In the genomic region with DNA sequence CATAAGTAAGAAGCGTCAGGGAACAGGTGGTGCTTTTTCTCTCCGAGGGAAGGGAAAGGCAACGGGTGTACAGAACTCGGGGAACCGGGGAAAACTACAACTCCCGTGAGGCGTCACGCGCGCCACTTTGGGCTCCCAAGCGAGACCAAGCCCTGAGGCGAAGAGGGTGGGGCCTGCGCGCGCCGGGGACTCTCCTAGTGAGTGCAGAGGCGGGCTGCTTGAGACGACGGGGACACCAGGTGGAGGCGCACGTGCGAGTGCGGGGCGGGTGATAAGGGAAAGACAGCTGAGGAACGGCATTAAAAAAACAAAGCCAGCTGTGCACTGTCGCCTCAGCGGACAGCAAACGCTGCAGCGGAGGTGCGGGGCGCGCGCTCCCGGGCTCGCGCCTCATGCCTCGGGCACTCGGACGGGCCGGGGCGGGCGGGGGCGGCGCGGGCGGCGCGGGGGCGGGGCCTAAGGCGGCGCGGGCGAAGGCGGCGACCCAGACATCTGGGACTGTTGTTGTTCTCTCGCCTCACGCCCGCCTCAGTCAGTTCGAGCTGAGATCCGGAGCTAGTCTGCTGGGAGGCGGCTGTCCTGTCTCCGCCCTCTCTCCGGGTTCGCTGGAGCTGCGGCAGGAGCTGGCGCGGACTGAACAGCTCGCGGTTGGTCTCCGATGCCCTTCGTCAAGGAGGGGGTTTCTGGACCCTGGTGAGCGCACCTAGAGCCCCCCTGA, we compare ENCODE assay signal across 8 mouse cellular contexts. TPM values are rescaled to one million over a fixed set of nuclear protein-coding genes. Genes with fewer than 3 reads are reported as not detected.
A peak's percentile ranks its signal among the peaks of the same experiment; 100 is the strongest.
DNase-seq lines count a peak whose midpoint lies in the region; ATAC-seq lines count a peak whose summit lies in the region.

A gene (plus strand): TSS at position 237 of the 718 bp plus-strand sequence.

- H3K4me1 ChIP-seq in brown adipose tissue, adult 24 weeks (ENCODE audit: control insufficient read depth, insufficient read depth, insufficient read length, low read length): no peaks in the 10 kb centered on the region
- H3K4me1 ChIP-seq in heart, embryonic 13.5 days: peaks cover 8% of the 10 kb centered on the region
- H3K4me1 ChIP-seq in liver, embryonic 12.5 days: peaks cover 24% of the 10 kb centered on the region
- H3K4me1 ChIP-seq in stomach, embryonic 15.5 days: peaks cover 6% of the 10 kb centered on the region; the same call in 1 of the 2 replicates

- DNase-seq in CD4-positive, CD25-positive, alpha-beta regulatory T cell, adult 2 months (ENCODE audit: low read depth, low spot score): peak; percentile 97
- peak; percentile 23 for DNase-seq in fat pad, adult 2 months (ENCODE audit: extremely low read depth, low read depth, low spot score)
- DNase-seq in kidney, postnatal 10 days: peak; percentile 98
- DNase-seq in natural killer cell, adult 2 months (ENCODE audit: low spot score in 2 of 2): peak; percentile 92 to 95

- peak within 1 kb of the TSS; percentile 100 for H3K4me2 ChIP-seq in heart, embryonic 13.5 days
- H3K4me2 ChIP-seq in liver, embryonic 12.5 days: peak within 1 kb of the TSS; percentile 99
- peak within 1 kb of the TSS; percentile 98 for H3K4me2 ChIP-seq in stomach, embryonic 15.5 days

- WGBS in heart, embryonic 13.5 days: under 1% methylated on average over 54 of the region's 72 CpGs
- under 1% methylated on average over 54 of the region's 72 CpGs for WGBS in liver, embryonic 12.5 days (ENCODE audit: insufficient replicate concordance)
- WGBS in stomach, embryonic 15.5 days: under 1% methylated on average over 70 of the region's 72 CpGs

- H3K4me3 ChIP-seq in brown adipose tissue, adult 24 weeks (ENCODE audit: insufficient read depth, low read depth, low read length): peak within 1 kb of the TSS; percentile 97
- peak within 1 kb of the TSS; percentile 85 for H3K4me3 ChIP-seq in heart, embryonic 13.5 days
- peak within 1 kb of the TSS; percentile 82 for H3K4me3 ChIP-seq in liver, embryonic 12.5 days
- H3K4me3 ChIP-seq in stomach, embryonic 15.5 days (replicated peaks): peak within 1 kb of the TSS; percentile 69

- H3K27me3 ChIP-seq in heart, embryonic 13.5 days (replicated peaks): 0 out of 2 replicates have a peak, but pooled peaks cover 4% of the 10 kb centered on the region
- H3K27me3 ChIP-seq in liver, embryonic 12.5 days (replicated peaks): no peaks in the 10 kb centered on the region
- H3K27me3 ChIP-seq in stomach, embryonic 15.5 days (replicated peaks): no peaks in the 10 kb centered on the region

- peak within 1 kb of the TSS; percentile 89 for H3K9ac ChIP-seq in heart, embryonic 13.5 days
- H3K9ac ChIP-seq in liver, embryonic 12.5 days: peak within 1 kb of the TSS; percentile 89
- H3K9ac ChIP-seq in stomach, embryonic 15.5 days: peak within 1 kb of the TSS; percentile 45; the same call in 1 of the 2 replicates

- H3K36me3 ChIP-seq in heart, embryonic 13.5 days: no peaks in the 10 kb centered on the region
- H3K36me3 ChIP-seq in liver, embryonic 12.5 days: no peaks in the 10 kb centered on the region
- H3K36me3 ChIP-seq in stomach, embryonic 15.5 days: no peaks in the 10 kb centered on the region

- peak; percentile 97 for ATAC-seq in heart, embryonic 13.5 days (ENCODE audit: extremely low read depth, insufficient number of reproducible peaks, low FRiP score, low TSS enrichment)
- ATAC-seq in liver, embryonic 12.5 days: peak; percentile 98
- ATAC-seq in stomach, embryonic 15.5 days (ENCODE audit: insufficient read depth, low FRiP score, low read depth): peak; percentile 99

- no peaks in the 10 kb centered on the region for H3K9me3 ChIP-seq in heart, embryonic 13.5 days
- H3K9me3 ChIP-seq in liver, embryonic 12.5 days (replicated peaks): no peaks in the 10 kb centered on the region
- H3K9me3 ChIP-seq in stomach, embryonic 15.5 days: no peaks in the 10 kb centered on the region

- peak within 1 kb of the TSS; percentile 64 for H3K27ac ChIP-seq in brown adipose tissue, adult 24 weeks (replicated peaks; ENCODE audit: low read depth, low read length)
- H3K27ac ChIP-seq in heart, embryonic 13.5 days (replicated peaks): peak within 1 kb of the TSS; percentile 89
- peak within 1 kb of the TSS; percentile 96 for H3K27ac ChIP-seq in liver, embryonic 12.5 days
- H3K27ac ChIP-seq in stomach, embryonic 15.5 days: peak within 1 kb of the TSS; percentile 90

RNA-seq across cellular contexts. Expression of the gene that starts here (rescaled TPM):
- 2.0 and 2.1 TPM in 2 replicates for polyA plus RNA-seq in brown adipose tissue, adult 24 weeks (2012; ENCODE audit: insufficient read depth, insufficient read length, missing spikeins)
- polyA plus RNA-seq in heart, embryonic 13.5 days (2015; fragmentation: Nextera tagmentation; extraction: Ambion mirVana): 1.7 and 2.1 TPM in 2 replicates
- 2.3 and 2.7 TPM in 2 replicates for polyA plus RNA-seq in liver, embryonic 12.5 days (2016; fragmentation: Nextera tagmentation; extraction: Ambion mirVana)
- polyA plus RNA-seq in stomach, embryonic 15.5 days (2015; fragmentation: Nextera tagmentation; extraction: Ambion mirVana): 2.3 and 2.8 TPM in 2 replicates

Comparison
In these comparisons a context has a peak if more than half of its experiments do, and no peak if none do; other contexts are left out.
1. Peak in every context shown above with its lines: DNase-seq, ATAC-seq, H3K4me3 ChIP-seq and H3K27ac ChIP-seq.
2. DNase-seq: peak in every context shown above with its lines; median percentile 98 in kidney, postnatal 10 days; 97 in CD4-positive, CD25-positive, alpha-beta regulatory T cell, adult 2 months; 94 in natural killer cell, adult 2 months; 23 in fat pad, adult 2 months.